Mouse (Mus musculus): Measurements from ENCODE around the gene Ddx21. TPM values are rescaled to one million over a fixed set of nuclear protein-coding genes. Genes with fewer than 3 reads are reported as not detected.

Gene Ddx21
- polyA plus RNA-seq, 1 experiment from 2014 or later: 54.4 TPM

DNA sequence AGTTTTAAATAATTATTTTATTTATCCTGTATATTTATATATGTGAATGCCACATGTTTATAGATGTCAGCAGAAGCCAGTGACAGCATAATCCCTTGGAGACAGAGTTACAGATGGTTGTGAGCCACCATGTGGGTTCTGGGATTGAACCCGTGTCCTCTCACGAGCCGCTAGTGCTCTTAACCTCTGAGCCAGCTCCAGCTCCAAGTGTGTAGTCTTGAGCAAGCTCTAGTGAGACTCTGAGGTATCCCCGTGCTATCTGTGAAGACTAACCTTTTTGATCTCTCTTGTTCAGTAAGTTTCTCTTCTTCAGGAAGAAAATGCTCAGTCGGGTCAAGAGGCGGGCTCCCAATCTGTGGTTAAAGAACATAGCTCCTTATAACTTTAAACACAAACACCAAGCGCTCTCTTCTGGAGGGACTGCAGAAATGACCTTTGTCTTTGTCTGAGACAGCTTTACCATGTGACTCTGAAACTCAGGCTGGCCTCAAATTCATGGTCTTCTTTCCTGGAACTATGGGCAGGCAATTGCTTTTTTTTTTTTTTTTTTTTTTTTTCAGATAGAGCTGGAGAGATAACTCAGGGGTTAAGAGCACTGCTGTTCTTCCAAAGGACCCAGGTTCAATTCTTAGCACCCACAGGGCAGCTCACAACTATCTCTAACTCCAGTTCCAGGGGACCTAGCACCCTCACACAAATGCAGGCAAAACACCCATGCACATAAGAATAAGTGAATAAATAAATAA lies 31.8 kb downstream of the Ddx21 start:
- POLR2A ChIA-PET: interaction anchor here (0.6 to 2.5 kb wide), 2 partner anchors 11 to 468 kb away, joined by 3 to 8 read pairs; no protein-coding TSS in a partner anchor
- in situ Hi-C loops (cut with MboI; ENCODE audit: low pct_unique_long_range_greater_than_20kb): no loop called here
- CTCF ChIA-PET: interaction anchor here (0.7 to 1.3 kb wide), 4 partner anchors 11 to 1000 kb away, joined by 3 to 4 read pairs (median 3); no protein-coding TSS in a partner anchor
- TF ChIP-seq CTCF (IDR thresholded peaks at IDR 0.05): no peak
- DNase-seq (ENCODE audit: low read depth, low spot score) (no peak), ATAC-seq (no peak)
- H3K27me3 ChIP-seq: no peaks in the 10 kb centered on the region

DNA sequence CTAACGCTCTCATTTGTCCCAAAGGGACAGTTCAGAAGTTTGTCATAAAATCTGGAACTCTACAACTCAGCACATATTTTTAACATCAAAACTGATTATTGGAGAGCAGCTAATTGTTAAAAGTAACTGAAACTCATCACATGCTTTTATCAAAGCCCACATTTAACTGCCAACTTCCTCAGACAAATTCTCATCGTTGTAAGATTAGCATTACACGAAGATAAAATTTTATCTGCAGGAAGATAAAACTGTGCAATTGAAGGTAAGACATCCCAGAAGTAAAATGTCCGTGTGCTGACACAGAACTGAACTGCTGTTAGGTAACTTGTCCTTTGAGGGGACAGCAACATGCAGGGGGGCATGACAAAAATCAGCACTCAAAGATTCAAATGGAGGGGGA lies 33.2 kb downstream of the Ddx21 start:
- ChIA-PET POLR2A (interaction anchor here (2.5 kb wide), 1 partner anchor 10 kb away, joined by 8 read pairs; no protein-coding TSS in a partner anchor), CTCF (no interaction called here)
- DNase-seq (ENCODE audit: low read depth, low spot score) (no peak), ATAC-seq (no peak)
- no peak for TF ChIP-seq CTCF (IDR thresholded peaks at IDR 0.05)
- no peaks in the 10 kb centered on the region for H3K27me3 ChIP-seq
- in situ Hi-C loops (cut with MboI; ENCODE audit: low pct_unique_long_range_greater_than_20kb): no loop called here

DNA sequence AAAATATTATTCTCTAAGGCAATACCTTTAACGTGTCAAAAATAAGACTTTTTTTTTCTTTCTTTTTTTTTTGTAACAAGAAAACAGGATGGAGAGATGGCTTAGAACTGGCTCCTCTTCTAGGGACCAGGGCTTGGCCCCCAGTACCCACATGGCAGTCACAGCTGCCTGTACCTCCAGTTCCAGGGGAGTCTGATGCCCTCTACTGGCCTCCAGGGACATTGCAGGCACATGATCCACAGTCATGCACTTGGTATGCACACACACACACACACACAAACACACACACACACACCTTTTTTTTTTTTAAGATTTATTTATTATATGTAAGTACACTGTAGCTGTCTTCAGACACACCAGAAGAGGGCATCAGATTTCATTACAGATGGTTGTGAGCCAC lies 44.3 kb downstream of the Ddx21 start:
- peak; percentile 71 for TF ChIP-seq CTCF (IDR thresholded peaks at IDR 0.05)
- no peak for DNase-seq (ENCODE audit: low read depth, low spot score)
- in situ Hi-C loops (cut with MboI; ENCODE audit: low pct_unique_long_range_greater_than_20kb): no loop called here
- POLR2A ChIA-PET: interaction anchor here (0.7 to 2.5 kb wide), 2 partner anchors 12 to 731 kb away, joined by 3 to 8 read pairs; no protein-coding TSS in a partner anchor
- H3K27me3 ChIP-seq: no peaks in the 10 kb centered on the region
- ATAC-seq: no peak
- CTCF ChIA-PET: interaction anchor here (1.3 kb wide), 1 partner anchor 50 kb away, joined by 4 read pairs; no protein-coding TSS in a partner anchor

DNA sequence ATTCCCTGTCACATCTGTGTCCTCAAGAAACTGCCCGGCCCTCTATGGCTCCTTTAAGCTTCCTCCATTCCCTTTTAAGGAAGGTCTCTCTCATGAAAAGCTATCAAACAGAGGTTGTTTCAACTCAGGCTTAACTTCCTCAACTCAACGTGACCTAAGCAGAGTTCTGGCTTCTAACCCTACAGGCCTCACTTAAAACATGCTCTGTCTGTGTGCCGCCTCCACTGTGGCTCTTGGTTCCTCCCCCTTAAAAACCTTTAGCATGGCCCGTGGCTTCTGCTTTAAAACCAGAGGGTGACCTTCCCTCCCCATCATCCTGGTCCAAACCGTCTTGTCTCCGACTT lies 45.6 kb downstream of the Ddx21 start:
- CTCF ChIA-PET: interaction anchor here (0.7 kb wide), 1 partner anchor 57 kb away, joined by 3 read pairs; no protein-coding TSS in a partner anchor
- H3K27me3 ChIP-seq: no peaks in the 10 kb centered on the region
- TF ChIP-seq CTCF (IDR thresholded peaks at IDR 0.05): no peak
- ATAC-seq (no peak), DNase-seq (ENCODE audit: low read depth, low spot score) (no peak)
- POLR2A ChIA-PET: no interaction called here
- in situ Hi-C loops (cut with MboI; ENCODE audit: low pct_unique_long_range_greater_than_20kb): no loop called here

DNA sequence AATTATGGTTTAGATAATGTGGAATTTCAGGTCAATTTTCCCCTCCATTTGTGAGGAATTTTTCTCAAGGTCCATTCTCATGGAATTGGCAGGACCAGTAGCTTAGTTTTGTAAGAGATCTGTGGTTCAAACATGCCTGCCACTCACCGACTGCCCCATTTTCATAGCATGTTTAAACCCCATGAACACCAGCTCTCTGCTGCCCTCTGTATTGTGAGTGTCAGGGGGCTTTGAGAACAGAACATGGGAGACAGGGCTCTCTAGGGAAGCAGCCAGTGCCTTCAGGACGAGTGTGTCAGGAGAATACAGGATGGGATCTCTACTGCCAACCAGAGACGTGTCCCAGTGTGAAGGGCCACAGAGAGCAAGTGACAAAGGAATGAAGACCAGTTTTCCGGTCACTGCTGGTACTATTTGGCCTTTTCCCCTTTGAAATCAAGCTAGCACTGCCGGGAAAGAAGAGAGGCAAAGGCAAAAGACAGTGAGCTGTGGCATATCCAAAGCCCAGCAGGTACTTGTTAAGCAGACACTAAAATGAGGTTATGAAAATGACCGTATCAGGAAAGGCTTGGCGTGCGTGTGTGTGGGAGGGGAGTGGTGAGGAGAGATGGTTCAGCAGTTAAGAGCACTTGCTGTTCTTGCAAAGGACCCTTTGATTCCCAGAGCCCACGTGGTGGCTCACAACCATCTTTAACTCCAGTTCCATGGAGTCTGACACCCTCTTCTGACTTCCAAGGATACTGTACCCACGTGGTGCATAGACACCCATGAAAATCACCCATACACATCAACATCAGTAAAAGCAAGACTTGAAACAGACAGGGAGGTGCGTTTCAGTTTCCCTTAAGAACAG lies 46.1 kb downstream of the Ddx21 start:
- H3K27me3 ChIP-seq: no peaks in the 10 kb centered on the region
- TF ChIP-seq CTCF (IDR thresholded peaks at IDR 0.05): no peak

DNA sequence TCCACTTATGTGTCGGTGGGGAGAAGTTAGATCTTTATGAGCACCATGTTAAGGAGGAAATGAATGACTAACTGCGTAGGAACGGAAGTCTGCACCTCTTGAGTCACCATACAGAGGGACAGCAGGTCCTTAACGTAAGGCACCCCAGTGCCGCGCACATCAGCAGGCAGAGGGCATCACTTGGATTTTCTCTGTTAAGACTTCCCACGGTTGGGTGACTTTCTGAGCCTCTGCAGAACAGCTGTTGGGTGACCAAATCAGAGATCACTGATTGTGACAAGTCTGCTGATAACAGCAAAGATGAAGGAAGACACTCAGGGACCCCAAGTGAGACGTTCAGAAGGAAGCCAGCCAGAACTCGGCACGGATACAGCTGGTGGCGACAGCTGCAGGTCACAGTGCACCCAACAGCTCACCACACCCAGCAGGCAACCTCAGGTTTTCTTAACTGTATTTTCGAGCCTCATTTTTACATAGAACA lies 48.4 kb downstream of the Ddx21 start:
- POLR2A ChIA-PET: no interaction called here
- no peaks in the 10 kb centered on the region for H3K27me3 ChIP-seq
- no peak for TF ChIP-seq CTCF (IDR thresholded peaks at IDR 0.05)
- ATAC-seq (no peak), DNase-seq (ENCODE audit: low read depth, low spot score) (no peak)
- in situ Hi-C loops (cut with MboI; ENCODE audit: low pct_unique_long_range_greater_than_20kb): loop anchor here (5.0 kb wide), 1 partner anchor 51 kb away; no protein-coding TSS in a partner anchor
- CTCF ChIA-PET: interaction anchor here (1.9 kb wide), 1 partner anchor 54 kb away, joined by 13 read pairs; no protein-coding TSS in a partner anchor

More for the DNA sequence above, 46.1 kb downstream of the Ddx21 start:
- no peak for DNase-seq (ENCODE audit: low read depth, low spot score)
- in situ Hi-C loops (cut with MboI; ENCODE audit: low pct_unique_long_range_greater_than_20kb): no loop called here
- ChIA-PET POLR2A (no interaction called here), CTCF (interaction anchor here (0.6 to 1.0 kb wide), 2 partner anchors 15 to 56 kb away, joined by 3 read pairs; no protein-coding TSS in a partner anchor)
- no peak for ATAC-seq

DNA sequence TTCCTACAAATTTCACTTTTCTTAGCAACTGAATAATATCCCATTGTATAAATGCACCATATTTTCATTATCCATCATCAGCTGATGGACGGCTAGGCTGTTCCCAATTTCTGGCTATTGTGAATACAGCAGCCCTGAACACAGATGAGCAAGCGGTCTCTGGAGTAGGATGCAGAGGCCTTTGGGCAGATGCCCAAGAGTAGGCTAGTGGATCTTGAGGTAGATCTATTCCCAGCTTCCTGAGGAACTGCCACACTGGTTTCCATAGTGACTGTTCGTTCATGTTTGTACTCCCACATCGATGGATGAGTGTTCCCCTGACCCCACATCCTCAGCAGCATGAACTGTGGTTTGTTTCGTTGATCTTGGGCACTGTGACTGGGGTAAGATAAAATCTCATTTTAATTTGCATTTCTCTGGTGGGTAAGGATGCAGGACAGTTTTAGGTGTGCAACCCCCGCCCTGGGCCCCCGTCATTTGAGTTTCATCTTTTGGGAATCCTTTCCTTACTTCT lies 51.2 kb downstream of the Ddx21 start:
- H3K27me3 ChIP-seq: no peaks in the 10 kb centered on the region
- in situ Hi-C loops (cut with MboI; ENCODE audit: low pct_unique_long_range_greater_than_20kb): loop anchor here (5.0 kb wide), 1 partner anchor 49 kb away; no protein-coding TSS in a partner anchor
- ChIA-PET POLR2A (no interaction called here), CTCF (interaction anchor here (1.5 to 2.8 kb wide), 4 partner anchors 17 to 50 kb away, joined by 7 to 21 read pairs (median 7); no protein-coding TSS in a partner anchor)
- ATAC-seq (no peak), DNase-seq (ENCODE audit: low read depth, low spot score) (no peak)
- TF ChIP-seq CTCF (IDR thresholded peaks at IDR 0.05): no peak

DNA sequence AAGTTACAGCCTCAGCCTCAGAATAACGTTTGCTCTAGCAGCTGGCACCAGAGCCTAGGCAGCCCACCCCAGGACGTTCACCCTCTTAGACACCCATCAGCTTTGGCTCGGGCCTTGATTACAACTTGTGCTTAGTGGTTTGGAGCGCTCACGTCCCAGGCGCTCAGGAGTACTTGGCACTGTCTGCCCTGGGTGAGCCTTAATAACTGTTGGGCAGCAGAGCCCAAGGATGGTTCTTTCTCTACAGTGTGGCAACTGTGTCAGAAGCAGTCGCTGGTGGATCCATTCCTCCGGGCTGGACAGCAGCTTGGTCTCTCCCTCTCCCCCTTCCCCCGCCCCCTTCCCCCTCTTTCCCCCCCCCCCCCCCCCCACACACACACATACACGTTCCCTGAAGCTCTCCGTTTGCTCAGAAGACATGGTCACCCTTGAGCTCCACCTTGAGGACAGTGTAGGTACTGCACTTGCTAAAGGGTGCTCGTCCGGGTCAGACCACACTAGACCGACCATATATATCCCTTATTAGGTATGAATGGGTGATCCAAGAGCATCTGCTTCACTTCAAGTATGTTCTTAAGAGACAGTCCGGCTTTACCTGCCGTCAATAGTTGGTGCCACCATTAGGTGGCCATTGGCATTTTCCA lies 52.4 kb downstream of the Ddx21 start:
- DNase-seq (ENCODE audit: low read depth, low spot score) (no peak), ATAC-seq (peak; percentile 54)
- H3K27me3 ChIP-seq: no peaks in the 10 kb centered on the region
- POLR2A ChIA-PET: interaction anchor here (0.6 kb wide), 1 partner anchor 46 kb away, joined by 5 read pairs; no protein-coding TSS in a partner anchor
- in situ Hi-C loops (cut with MboI; ENCODE audit: low pct_unique_long_range_greater_than_20kb): loop anchor here (5.0 kb wide), 1 partner anchor 47 kb away; no protein-coding TSS in a partner anchor
- CTCF ChIA-PET: interaction anchor here (0.6 to 2.8 kb wide), 8 partner anchors 10 to 131 kb away, joined by 3 to 21 read pairs (median 4); no protein-coding TSS in a partner anchor
- peak; percentile 69 for TF ChIP-seq CTCF (IDR thresholded peaks at IDR 0.05)

DNA sequence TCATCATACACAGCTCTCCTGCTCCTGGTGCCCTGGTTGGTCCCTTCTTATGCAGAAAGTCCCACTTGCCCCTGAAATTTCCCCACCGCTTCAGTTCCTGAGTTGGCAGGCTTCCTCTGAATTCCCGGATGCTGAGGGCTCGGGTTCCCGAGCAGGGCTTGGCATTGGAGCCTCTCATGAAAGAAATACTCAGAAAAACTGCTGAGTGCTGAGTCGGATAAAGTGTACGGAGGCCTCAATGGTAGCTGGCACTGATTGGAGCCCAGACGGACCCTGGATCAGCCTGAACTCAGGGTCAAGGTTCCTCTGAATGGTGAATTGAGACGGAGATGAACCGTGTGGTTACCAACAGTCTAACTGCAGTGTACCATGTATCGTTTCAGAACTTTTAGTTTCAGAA lies 55.6 kb downstream of the Ddx21 start:
- in situ Hi-C loops (cut with MboI; ENCODE audit: low pct_unique_long_range_greater_than_20kb): no loop called here
- ChIA-PET CTCF (interaction anchor here (1.5 kb wide), 1 partner anchor 46 kb away, joined by 4 read pairs; no protein-coding TSS in a partner anchor), POLR2A (no interaction called here)
- no peaks in the 10 kb centered on the region for H3K27me3 ChIP-seq
- no peak for TF ChIP-seq CTCF (IDR thresholded peaks at IDR 0.05)
- DNase-seq (ENCODE audit: low read depth, low spot score) (no peak), ATAC-seq (no peak)

DNA sequence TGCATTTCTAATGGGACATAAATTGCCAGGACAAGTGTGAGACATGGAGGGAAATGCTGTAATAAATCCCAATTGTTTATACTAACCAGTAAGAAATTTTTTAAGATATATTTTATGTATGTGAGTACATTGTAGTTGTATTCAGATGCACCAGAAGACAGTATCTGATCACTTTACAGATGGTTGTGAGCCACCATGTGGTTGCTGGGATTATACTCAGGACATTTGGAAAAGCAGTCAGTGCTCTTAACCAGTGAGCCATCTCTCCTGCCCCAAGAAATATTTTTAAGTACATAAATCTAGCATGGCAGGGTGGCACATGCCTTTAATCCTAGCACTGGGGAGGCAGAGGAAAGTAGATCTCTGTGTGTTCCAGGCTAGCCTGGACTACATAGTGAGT lies 56.3 kb downstream of the Ddx21 start:
- TF ChIP-seq CTCF (IDR thresholded peaks at IDR 0.05): no peak
- ChIA-PET CTCF (no interaction called here), POLR2A (no interaction called here)
- in situ Hi-C loops (cut with MboI; ENCODE audit: low pct_unique_long_range_greater_than_20kb): no loop called here
- no peak for ATAC-seq
- no peak for DNase-seq (ENCODE audit: low read depth, low spot score)
- no peaks in the 10 kb centered on the region for H3K27me3 ChIP-seq

Measured in Patski (cell line).